10 mouse cellular contexts compared by ENCODE assay signal in genomic region chr1:134195571-134195970, GRCm38 (mm10). TPM values are rescaled to one million over a fixed set of nuclear protein-coding genes. Genes with fewer than 3 reads are reported as not detected.
DNase-seq lines count a peak whose midpoint lies in the region; ATAC-seq lines count a peak whose summit lies in the region.
"Had no signal": no experiment of that assay in that cellular context is flagged by ENCODE, and none has a peak within 500 bp of the region (broad histone marks: within the 10 kb centered on the region; RNA-seq: fewer than 3 reads in every experiment).

No protein-coding gene starts in this region.

- H3K4me3 ChIP-seq in midbrain, embryonic 11.5 days (ENCODE audit: low read depth, low read length) = no peak overlapping the region
- H3K4me3 ChIP-seq in midbrain, embryonic 15.5 days = no peak overlapping the region
- H3K4me3 ChIP-seq: stomach, embryonic 15.5 days had no signal

- no peaks in the 10 kb centered on the region for H3K27me3 ChIP-seq in midbrain, embryonic 11.5 days (ENCODE audit: control insufficient read depth, insufficient read depth, low read length)
- no peaks in the 10 kb centered on the region for H3K27me3 ChIP-seq in midbrain, embryonic 15.5 days (replicated peaks)
- H3K27me3 ChIP-seq: Patski; stomach, embryonic 15.5 days had no signal

- no peak for ATAC-seq in midbrain, embryonic 11.5 days (ENCODE audit: low FRiP score)
- ATAC-seq in midbrain, embryonic 15.5 days (replicated peaks) = no peak
- ATAC-seq in inflammation-experienced regulatory T-cells, adult 6 months = peak; percentile 73
- ATAC-seq: Patski had no signal

- DNase-seq in gastrocnemius, postnatal 14 days = peak; percentile 53
- DNase-seq in gastrocnemius, adult 18-20 months (ENCODE audit: low spot score) = no peak
- DNase-seq in midbrain, embryonic 11.5 days (ENCODE audit: low spot score, missing footprints) = peak; percentile 57
- DNase-seq in telencephalon, adult 2 months (ENCODE audit: low read depth, low spot score) = peak; percentile 76
- no peak for DNase-seq in spleen, adult 18-20 months
- no peak for DNase-seq in urinary bladder, adult 2 months (ENCODE audit: low spot score)

- 82% methylated on average over 3 of the region's 3 CpGs for WGBS in midbrain, embryonic 11.5 days
- 49% methylated on average over 3 of the region's 3 CpGs for WGBS in midbrain, embryonic 15.5 days

- no peaks in the 10 kb centered on the region for H3K4me1 ChIP-seq in midbrain, embryonic 11.5 days (ENCODE audit: control insufficient read depth, insufficient read depth, low read length)
- H3K4me1 ChIP-seq in midbrain, embryonic 15.5 days = peaks cover 6% of the 10 kb centered on the region; the same call in 1 of the 2 replicates

- H3K9ac ChIP-seq in midbrain, embryonic 11.5 days (ENCODE audit: low read length) = no peak overlapping the region
- no peak overlapping the region for H3K9ac ChIP-seq in midbrain, embryonic 15.5 days
- H3K9ac ChIP-seq: stomach, embryonic 15.5 days had no signal

- no peaks in the 10 kb centered on the region for H3K36me3 ChIP-seq in midbrain, embryonic 11.5 days (ENCODE audit: control insufficient read depth, insufficient read depth, low read length)
- no peaks in the 10 kb centered on the region for H3K36me3 ChIP-seq in midbrain, embryonic 15.5 days (replicated peaks)
- H3K36me3 ChIP-seq: stomach, embryonic 15.5 days had no signal

- intact Hi-C loops in gastrocnemius, postnatal 14 days (cut with DNase I; ENCODE audit: low total_unique reads) = loop anchor here (5.0 kb wide), 1 partner anchor 43 kb away; no protein-coding TSS in a partner anchor

- no peaks in the 10 kb centered on the region for H3K9me3 ChIP-seq in midbrain, embryonic 11.5 days (ENCODE audit: control insufficient read depth, low read length)
- no peaks in the 10 kb centered on the region for H3K9me3 ChIP-seq in midbrain, embryonic 15.5 days
- H3K9me3 ChIP-seq: stomach, embryonic 15.5 days had no signal

- H3K4me2 ChIP-seq in midbrain, embryonic 11.5 days = no peak overlapping the region
- no peak overlapping the region for H3K4me2 ChIP-seq in midbrain, embryonic 15.5 days
- H3K4me2 ChIP-seq: stomach, embryonic 15.5 days had no signal

- H3K27ac ChIP-seq in midbrain, embryonic 11.5 days (ENCODE audit: low read depth, low read length) = no peak overlapping the region
- no peak overlapping the region for H3K27ac ChIP-seq in midbrain, embryonic 15.5 days

RNA-seq across cellular contexts. Expression of gene Mybph, which starts 2.3 kb away (rescaled TPM):
- total RNA-seq in gastrocnemius, postnatal 14 days (2021) = 100 to 1,000 TPM; 716 to 830 TPM
- total RNA-seq in gastrocnemius, adult 18-20 months (2021) = 100 to 1,000 TPM; 192 to 275 TPM
- 0.12 and 0.22 TPM in 2 replicates for polyA plus RNA-seq in midbrain, embryonic 11.5 days (2014; fragmentation: Nextera tagmentation; extraction: Ambion mirVana)
- 0.13 and 0.19 TPM in 2 replicates for polyA plus RNA-seq in midbrain, embryonic 15.5 days (2015; fragmentation: Nextera tagmentation; extraction: Ambion mirVana)
- not detected for polyA plus RNA-seq in inflammation-experienced regulatory T-cells, adult 6 months (2017; shearing (Covaris generic))
- 0.09 TPM in 1 of 2 replicates, not detected in the other for polyA plus RNA-seq in urinary bladder, adult 2 months (2012; rRNA removed)
- polyA plus RNA-seq: Patski had no signal

RNA-seq across cellular contexts. Expression of gene Chil1, which starts 13.6 kb away (rescaled TPM):
- 1 to 10 TPM; 1.4 to 2.0 TPM for total RNA-seq in gastrocnemius, postnatal 14 days (2021)
- 1 to 10 TPM; 1.1 to 2.0 TPM for total RNA-seq in gastrocnemius, adult 18-20 months (2021)
- 1.8 and 2.2 TPM in 2 replicates for polyA plus RNA-seq in midbrain, embryonic 11.5 days (2014; fragmentation: Nextera tagmentation; extraction: Ambion mirVana)
- polyA plus RNA-seq in midbrain, embryonic 15.5 days (2015; fragmentation: Nextera tagmentation; extraction: Ambion mirVana) = 1.5 and 3.3 TPM in 2 replicates
- polyA plus RNA-seq in inflammation-experienced regulatory T-cells, adult 6 months (2017; shearing (Covaris generic)) = under 1 TPM in 2 of 3 experiments, not detected in 1; 0.46 to 0.98 TPM
- polyA plus RNA-seq in urinary bladder, adult 2 months (2012; rRNA removed) = 0.10 and 0.44 TPM in 2 replicates

RNA-seq across cellular contexts. Expression of gene Adora1, which starts 39.7 kb away (rescaled TPM):
- under 1 TPM; 0.58 to 0.78 TPM for total RNA-seq in gastrocnemius, postnatal 14 days (2021)
- under 1 TPM; 0.25 to 0.66 TPM for total RNA-seq in gastrocnemius, adult 18-20 months (2021)
- polyA plus RNA-seq in midbrain, embryonic 11.5 days (2014; fragmentation: Nextera tagmentation; extraction: Ambion mirVana) = 0.07 and 0.08 TPM in 2 replicates
- polyA plus RNA-seq in midbrain, embryonic 15.5 days (2015; fragmentation: Nextera tagmentation; extraction: Ambion mirVana) = 16.2 and 19.2 TPM in 2 replicates
- not detected for polyA plus RNA-seq in inflammation-experienced regulatory T-cells, adult 6 months (2017; shearing (Covaris generic))
- polyA plus RNA-seq in urinary bladder, adult 2 months (2012; rRNA removed) = 6.2 and 7.2 TPM in 2 replicates

Comparison
In these comparisons a context has a peak if more than half of its experiments do, and no peak if none do; other contexts are left out.
1. DNase-seq: peak in gastrocnemius, postnatal 14 days (single experiment), midbrain, embryonic 11.5 days (single experiment) and telencephalon, adult 2 months (single experiment); none in gastrocnemius, adult 18-20 months (single experiment), spleen, adult 18-20 months (0 of 2) and urinary bladder, adult 2 months (single experiment).